Mouse (Mus musculus) thymus, adult 2 months (tissue): ENCODE measurements around the gene Polr2b.

Experiments used
- CTCF ChIP-seq: fragments of 200-500 bp; IDR thresholded peaks from 2 replicates; pipeline ENCODE4 v1.5.1; 2012; ENCODE audit warnings: mild to moderate bottlenecking, control low read depth, low read length, moderate library complexity, borderline replicate concordance; ENCODE audit not compliant: control insufficient read depth, poor library complexity, insufficient read depth; ENCODE audit errors: extremely low read depth
- POLR2A ChIP-seq: fragments of 200-500 bp; IDR thresholded peaks from 2 replicates; pipeline ENCODE4 v1.6.1; 2012; ENCODE audit warnings: mild to moderate bottlenecking, low read length, control low read depth, moderate library complexity; ENCODE audit not compliant: control insufficient read depth, poor library complexity, insufficient read depth; ENCODE audit errors: extremely low read depth

DNA sequence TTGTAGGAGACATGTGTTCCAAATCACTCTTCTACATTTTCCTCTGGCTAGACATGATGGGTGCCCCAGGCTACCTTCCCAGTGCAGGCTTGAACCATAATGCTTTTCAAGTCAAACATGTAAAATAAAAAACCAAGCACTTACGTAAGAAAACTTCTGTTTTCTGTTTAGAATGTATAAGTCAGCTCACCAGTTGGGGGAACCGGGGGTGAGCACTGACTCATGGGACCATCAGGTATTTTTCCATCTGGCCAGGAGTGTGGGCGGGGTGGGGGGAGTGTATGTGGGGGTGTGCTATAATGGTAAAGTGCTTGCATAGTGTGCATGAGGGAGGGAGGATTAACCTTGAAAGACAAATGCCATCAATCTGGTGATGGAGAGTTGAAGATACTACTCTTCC is 68.1 kb downstream of the Polr2b start:
- TF ChIP-seq CTCF (no peak), POLR2A (no peak)
